Mouse (Mus musculus) CD8-positive naive resting alpha-beta T cell, adult 57 days (primary cell): ENCODE data around the gene Dcaf5. TPM values are rescaled to one million over a fixed set of nuclear protein-coding genes. Genes with fewer than 3 reads are reported as not detected.

ENCODE experiments used
- total RNA-seq: library from RNA; stranded (reverse); gene quantifications from one replicate; pipeline ENCODE4 v1.2.4, GENCODE M21; 2023

Gene Dcaf5
- 39.9 TPM for total RNA-seq

DNA sequence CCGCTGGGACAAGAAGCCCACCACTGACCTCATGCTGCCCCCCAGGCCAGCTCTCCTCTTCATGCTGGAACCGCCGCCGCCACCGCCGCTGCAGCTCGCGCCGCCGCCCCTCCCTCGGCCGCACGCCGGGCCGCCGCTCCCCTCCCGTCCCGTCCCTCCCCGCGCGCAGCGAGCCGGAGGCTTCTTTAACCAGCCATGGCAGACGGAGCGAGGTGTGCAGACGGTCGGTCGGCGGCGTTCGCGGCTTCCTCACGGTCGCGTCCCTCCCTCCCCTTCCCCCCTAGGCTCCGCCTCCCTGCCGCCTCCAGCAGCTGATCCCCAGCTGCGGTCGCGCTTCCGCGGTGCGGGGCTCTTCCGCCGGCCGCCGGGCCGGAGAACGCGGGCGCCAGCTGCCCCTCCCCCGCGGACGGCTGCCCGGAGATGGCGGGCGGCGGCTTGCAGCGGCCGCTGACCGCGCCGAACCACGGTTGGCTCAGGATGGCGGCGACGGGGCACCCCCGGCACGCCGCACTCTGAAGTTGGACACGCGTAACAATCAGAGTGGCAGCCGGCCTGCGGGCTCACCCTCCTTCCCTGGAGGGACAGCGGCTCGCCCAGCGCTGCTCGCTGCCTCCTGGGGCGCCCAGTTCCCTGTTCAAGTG lies at the start of gene Dcaf5:
Gene Dcaf5 (minus strand): TSS at position 266 of the 641 bp plus-strand sequence.

DNA sequence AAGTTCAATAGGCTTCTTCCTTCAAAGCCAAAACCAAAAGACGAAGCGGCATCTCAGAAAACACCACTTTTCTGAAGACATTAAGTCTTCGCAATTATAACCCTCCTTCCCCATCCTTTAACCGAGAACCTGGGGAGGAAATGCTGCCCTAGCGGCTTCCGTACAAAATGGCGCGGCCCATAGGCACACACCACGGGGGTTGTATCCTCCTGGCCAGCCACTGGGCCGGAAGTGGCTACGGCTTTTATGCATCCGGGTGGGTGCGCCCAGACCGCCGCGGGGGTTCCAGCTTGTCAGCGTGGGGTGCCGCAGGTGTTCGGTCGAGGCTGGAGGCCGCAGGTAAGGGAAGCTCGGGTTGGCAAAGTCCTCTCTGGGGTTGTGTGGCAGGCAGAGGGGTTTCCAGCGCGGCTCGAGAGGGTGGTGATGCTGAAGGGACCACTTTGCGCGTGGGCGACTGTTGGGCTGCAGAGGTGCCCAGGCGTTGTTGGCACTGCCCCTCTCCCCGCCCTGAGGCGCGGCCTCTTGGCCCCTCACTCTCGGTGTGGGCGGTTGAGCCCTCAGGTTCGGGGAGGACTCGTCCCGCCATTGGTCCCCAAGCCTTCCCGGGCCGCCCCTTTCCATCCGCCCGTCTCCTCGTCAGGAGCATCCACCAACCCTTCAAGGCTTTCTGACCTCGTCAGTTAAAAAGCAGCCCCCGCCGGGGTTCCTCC lies 26.7 kb upstream of the Dcaf5 start, which contains the start of gene Exd2:
Gene Exd2 (plus strand): TSS at position 154 of the 710 bp plus-strand sequence.

Other genes with a start within 250 kb of the Dcaf5 start
- gene Actn1, start 176.2 kb downstream of the Dcaf5 start, total RNA-seq: 352 TPM
- gene Exd2, start 26.5 kb upstream of the Dcaf5 start, total RNA-seq: 50.9 TPM
- not detected for gene Galnt16, start 81.7 kb upstream of the Dcaf5 start, total RNA-seq
- 31.5 TPM for gene Slc39a9, start 207.3 kb upstream of the Dcaf5 start, total RNA-seq
- 61.5 TPM for gene Erh, start 207.7 kb upstream of the Dcaf5 start, total RNA-seq